Mouse (Mus musculus) testis, adult 2 months (tissue): ENCODE measurements around the gene Ston1.

Source experiments
- CTCF ChIP-seq: fragments of 200-500 bp; IDR thresholded peaks from 2 replicates; pipeline ENCODE4 v1.5.1; 2012; ENCODE audit warnings: low read depth, mild to moderate bottlenecking, inconsistent platforms, low read length, moderate library complexity; ENCODE audit not compliant: control insufficient read depth, insufficient read depth, insufficient replicate concordance
- POLR2A ChIP-seq: fragments of 200-500 bp; IDR thresholded peaks from 2 replicates; pipeline ENCODE4 v1.6.1; 2012; ENCODE audit warnings: low read depth, mild to moderate bottlenecking, inconsistent platforms, low read length, moderate library complexity; ENCODE audit not compliant: control insufficient read depth

DNA sequence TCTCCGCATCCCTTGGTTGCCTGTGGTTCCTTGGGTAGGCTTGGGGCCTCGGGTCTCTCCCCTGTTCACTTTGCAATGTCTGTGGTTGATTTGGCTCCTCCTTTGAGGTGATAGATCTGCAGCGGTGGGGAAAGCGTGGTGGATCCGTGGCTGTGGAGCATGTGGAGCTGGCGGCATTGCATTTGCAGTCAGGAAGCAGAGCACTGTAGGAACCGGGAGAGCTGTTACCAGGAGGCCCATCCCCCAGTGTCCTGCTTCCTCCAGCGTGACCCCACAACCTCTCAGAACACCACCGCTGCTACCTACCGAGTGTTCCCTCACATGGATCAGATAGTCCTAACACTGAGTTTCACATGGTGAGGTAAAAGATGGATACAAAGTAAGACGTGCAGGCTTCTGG, 26.7 kb upstream of the Ston1 start:
- TF ChIP-seq POLR2A (no peak), CTCF (no peak)
